Mouse (Mus musculus): ENCODE measurements around the gene Cep164. TPM values are rescaled to one million over a fixed set of nuclear protein-coding genes. Genes with fewer than 3 reads are reported as not detected.

The Cep164 gene
- total and polyA plus RNA-seq, 3 experiments: 7.9 to 14.2 TPM; not detected in 1

DNA sequence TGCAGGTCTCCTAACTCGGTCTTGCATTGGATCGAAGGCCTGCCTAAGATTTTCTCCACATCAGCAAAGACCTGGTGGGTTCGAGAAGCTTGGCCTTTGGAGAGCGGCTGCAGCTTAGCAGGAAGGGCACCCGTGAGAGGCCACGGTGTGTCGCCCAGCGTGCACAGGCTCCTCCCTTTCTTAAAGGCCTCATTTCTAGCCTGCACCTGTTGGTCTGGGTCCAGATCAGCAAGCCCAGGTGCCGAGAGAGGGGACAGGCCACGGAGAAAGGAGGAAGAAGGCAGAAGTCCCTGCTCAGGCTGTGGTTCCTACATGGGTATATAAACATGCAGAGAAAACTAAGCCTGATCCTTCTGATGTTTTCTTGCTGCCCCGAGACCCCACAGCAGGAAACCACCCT is 21.2 kb downstream of the Cep164 start:
- Histone ChIP-seq H3K27me3 (ENCODE audit: control insufficient read depth in 1 of 2, insufficient read depth in 2 of 2, low read length in 2 of 2) (no peaks in the 10 kb centered on the region), H3K4me3 (ENCODE audit: control insufficient read depth in 1 of 2, insufficient read depth in 1 of 2, low read depth in 2 of 2, low read length in 2 of 2) (no peak overlapping the region), H3K36me3 (ENCODE audit: control insufficient read depth in 1 of 2, insufficient read depth in 2 of 2, low read length in 2 of 2) (peaks cover 0 to 12% of the 10 kb centered on the region in 2 experiments; a peak in 2 of 4 replicates), H3K27ac (ENCODE audit: control insufficient read depth, low read depth, low read length) (no peak overlapping the region), H3K4me1 (ENCODE audit: control insufficient read depth in 1 of 2, insufficient read depth in 2 of 2, low read length in 2 of 2) (peaks cover 0 to 11% of the 10 kb centered on the region in 2 experiments; a peak in 2 of 4 replicates), H3K79me2 (ENCODE audit: control insufficient read depth, insufficient read depth, low read length, poor library complexity) (no peaks in the 10 kb centered on the region; the same call in 1 of the 2 replicates), H3K9me3 (replicated peaks; ENCODE audit: insufficient read depth, low read length) (no peaks in the 10 kb centered on the region), H3K9ac (ENCODE audit: control insufficient read depth, low read depth, low read length, poor library complexity, severe bottlenecking) (no peak overlapping the region)
- no peak for DNase-seq (ENCODE audit: low read depth, low spot score)
- TF ChIP-seq RAD21 (IDR thresholded peaks at IDR 0.05; ENCODE audit: low read depth, low read length) (no peak), E2F4 (IDR thresholded peaks at IDR 0.05; ENCODE audit: borderline replicate concordance, low read depth, low read length) (no peak), JUND (IDR thresholded peaks at IDR 0.05; ENCODE audit: low read depth, low read length) (no peak), MAFK (IDR thresholded peaks at IDR 0.05; ENCODE audit: borderline replicate concordance, low read depth, low read length) (no peak), ZMIZ1 (IDR thresholded peaks at IDR 0.05; ENCODE audit: low read depth, low read length) (no peak), ZC3H11A (IDR thresholded peaks at IDR 0.05; ENCODE audit: low read depth, low read length) (no peak), CHD2 (IDR thresholded peaks at IDR 0.05; ENCODE audit: low read length) (no peak), POLR2A (IDR thresholded peaks at IDR 0.05; ENCODE audit: control insufficient read depth in 1 of 2, insufficient read depth in 1 of 2, low read depth in 1 of 2, low read length in 2 of 2, poor library complexity in 1 of 2) (no peak), SIN3A (IDR thresholded peaks at IDR 0.05; ENCODE audit: low read length) (no peak), MXI1 (IDR thresholded peaks at IDR 0.05; ENCODE audit: low read depth, low read length) (no peak), POLR2AphosphoS2 (IDR thresholded peaks at IDR 0.05; ENCODE audit: low read length) (no peak), BHLHE40 (IDR thresholded peaks at IDR 0.05; ENCODE audit: borderline replicate concordance, low read depth, low read length) (no peak), NRF1 (IDR thresholded peaks at IDR 0.05; ENCODE audit: insufficient read depth, low read depth, low read length, poor library complexity, severe bottlenecking) (no peak), CTCF (IDR thresholded peaks at IDR 0.05 in 2 of 3, conservative IDR thresholded peaks at IDR 0.05 in 1 of 3; ENCODE audit: control insufficient read depth in 1 of 3, insufficient read depth in 1 of 3, low read depth in 2 of 3, low read length in 3 of 3, poor library complexity in 1 of 3, severe bottlenecking in 1 of 3) (no peak), EP300 (IDR thresholded peaks at IDR 0.05; ENCODE audit: low read depth in 1 of 2, low read length in 2 of 2) (no peak), SMC3 (IDR thresholded peaks at IDR 0.05; ENCODE audit: low read depth, low read length) (no peak), NELFE (IDR thresholded peaks at IDR 0.05; ENCODE audit: low read depth, low read length) (no peak), CHD1 (IDR thresholded peaks at IDR 0.05; ENCODE audit: low read depth, low read length) (no peak), KAT2A (conservative IDR thresholded peaks at IDR 0.05; ENCODE audit: low read depth, low read length) (no peak)

- no peak for DNase-seq (ENCODE audit: low read depth, low spot score)
- no peak overlapping the region for H3K27ac ChIP-seq (ENCODE audit: control insufficient read depth, low read depth, low read length)
- H3K9ac ChIP-seq (ENCODE audit: control insufficient read depth, low read depth, low read length, poor library complexity, severe bottlenecking): no peak overlapping the region
- H3K36me3 ChIP-seq (ENCODE audit: control insufficient read depth in 1 of 2, insufficient read depth in 2 of 2, low read length in 2 of 2): peaks cover 0 to 14% of the 10 kb centered on the region in 2 experiments; a peak in 2 of 4 replicates
- no peaks in the 10 kb centered on the region for H3K9me3 ChIP-seq (replicated peaks; ENCODE audit: insufficient read depth, low read length)
- no peaks in the 10 kb centered on the region; the same call in 1 of the 2 replicates for H3K79me2 ChIP-seq (ENCODE audit: control insufficient read depth, insufficient read depth, low read length, poor library complexity)
- no peak overlapping the region for H3K4me3 ChIP-seq (ENCODE audit: control insufficient read depth in 1 of 2, insufficient read depth in 1 of 2, low read depth in 2 of 2, low read length in 2 of 2)
- H3K4me1 ChIP-seq (ENCODE audit: control insufficient read depth in 1 of 2, insufficient read depth in 2 of 2, low read length in 2 of 2): peaks cover 0 to 14% of the 10 kb centered on the region in 2 experiments; a peak in 2 of 4 replicates
- no peaks in the 10 kb centered on the region for H3K27me3 ChIP-seq (ENCODE audit: control insufficient read depth in 1 of 2, insufficient read depth in 2 of 2, low read length in 2 of 2)
- TF ChIP-seq MXI1 (IDR thresholded peaks at IDR 0.05; ENCODE audit: low read depth, low read length) (no peak), CTCF (IDR thresholded peaks at IDR 0.05 in 2 of 3, conservative IDR thresholded peaks at IDR 0.05 in 1 of 3; ENCODE audit: control insufficient read depth in 1 of 3, insufficient read depth in 1 of 3, low read depth in 2 of 3, low read length in 3 of 3, poor library complexity in 1 of 3, severe bottlenecking in 1 of 3) (no peak), TBP (IDR thresholded peaks at IDR 0.05; ENCODE audit: low read depth, low read length) (no peak), CHD1 (IDR thresholded peaks at IDR 0.05; ENCODE audit: low read depth, low read length) (no peak), TCF12 (IDR thresholded peaks at IDR 0.05; ENCODE audit: low read depth, low read length) (no peak), SIN3A (IDR thresholded peaks at IDR 0.05; ENCODE audit: low read length) (no peak), MAFK (IDR thresholded peaks at IDR 0.05; ENCODE audit: borderline replicate concordance, low read depth, low read length) (no peak), GATA1 (IDR thresholded peaks at IDR 0.05; ENCODE audit: low read depth, low read length) (no peak), JUND (IDR thresholded peaks at IDR 0.05; ENCODE audit: low read depth, low read length) (no peak), MYB (IDR thresholded peaks at IDR 0.05; ENCODE audit: low read depth, low read length) (no peak), NELFE (IDR thresholded peaks at IDR 0.05; ENCODE audit: low read depth, low read length) (no peak), ZNF384 (IDR thresholded peaks at IDR 0.05; ENCODE audit: low read depth, low read length) (no peak), POLR2AphosphoS2 (IDR thresholded peaks at IDR 0.05; ENCODE audit: low read length) (no peak), GABPA (IDR thresholded peaks at IDR 0.05; ENCODE audit: low read depth, low read length) (no peak), RCOR1 (IDR thresholded peaks at IDR 0.05; ENCODE audit: low read depth, low read length) (no peak), POLR2A (IDR thresholded peaks at IDR 0.05; ENCODE audit: control insufficient read depth in 1 of 2, insufficient read depth in 1 of 2, low read depth in 1 of 2, low read length in 2 of 2, poor library complexity in 1 of 2) (no peak), ETS1 (IDR thresholded peaks at IDR 0.05; ENCODE audit: low read depth, low read length) (no peak), NRF1 (IDR thresholded peaks at IDR 0.05; ENCODE audit: insufficient read depth, low read depth, low read length, poor library complexity, severe bottlenecking) (no peak), MEF2A (IDR thresholded peaks at IDR 0.05; ENCODE audit: extremely low read depth, insufficient replicate concordance, low read depth, low read length, poor library complexity, severe bottlenecking) (no peak)
Measured at GRCm38 (mm10) chr9:45806847-45807246, 21.6 kb downstream of the Cep164 start.

Measured in MEL (cell line).